In the genomic region with DNA sequence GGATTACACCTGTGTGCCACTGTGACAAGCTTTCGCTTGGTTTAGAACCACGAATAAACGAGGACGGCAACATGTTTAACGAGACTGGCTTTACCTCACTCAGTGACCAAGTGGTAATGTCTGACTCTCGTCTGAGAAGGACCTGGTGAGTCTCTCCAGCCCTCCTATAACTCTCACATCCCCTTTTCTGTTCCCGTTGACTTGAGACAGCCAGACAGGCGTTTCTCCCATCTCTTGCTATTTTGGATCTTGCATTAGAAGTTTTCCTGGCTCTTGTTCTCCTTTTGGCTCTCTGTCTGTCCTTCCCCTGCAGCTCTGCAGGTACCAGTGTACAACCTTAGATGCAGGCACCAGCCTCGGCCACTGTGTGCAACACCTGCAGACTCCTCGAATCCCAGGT, we compare ENCODE assay signal across 23 mouse cellular contexts. TPM values are rescaled to one million over a fixed set of nuclear protein-coding genes. Genes with fewer than 3 reads are reported as not detected.
DNase-seq lines count a peak whose midpoint lies in the region; ATAC-seq and TF ChIP-seq lines count a peak whose summit lies in the region.
"Had no signal": no experiment of that assay in that cellular context is flagged by ENCODE, and none has a peak within 500 bp of the region (broad histone marks: within the 10 kb centered on the region; RNA-seq: fewer than 3 reads in every experiment).

No protein-coding gene starts in this region.

- no peaks in the 10 kb centered on the region for H3K36me3 ChIP-seq in liver, postnatal 0 days (replicated peaks; ENCODE audit: insufficient read depth, low read length)
- no peaks in the 10 kb centered on the region for H3K36me3 ChIP-seq in midbrain, embryonic 10.5 days
- H3K36me3 ChIP-seq: embryonic facial prominence, embryonic 10.5 days; forebrain, embryonic 10.5 days; heart, embryonic 15.5 days; hindbrain, embryonic 13.5 days had no signal

- WGBS in liver, postnatal 0 days (ENCODE audit: insufficient replicate concordance) = 60% methylated on average over 10 of the region's 10 CpGs
- 90% methylated on average over 10 of the region's 10 CpGs for WGBS in midbrain, embryonic 10.5 days

- no peak for TF ChIP-seq EP300 in liver, postnatal 0 days (IDR thresholded peaks at IDR 0.05; ENCODE audit: low read depth)

- H3K27ac ChIP-seq in liver, postnatal 0 days (ENCODE audit: low read depth) = 0 out of 2 replicates have a peak overlapping the region, but pooled peaks have one; percentile 19
- peak overlapping the region; percentile 42; the same call in 1 of the 2 replicates for H3K27ac ChIP-seq in brown adipose tissue, adult 24 weeks (replicated peaks; ENCODE audit: low read depth, low read length)
- H3K27ac ChIP-seq in midbrain, embryonic 10.5 days (replicated peaks) = no peak overlapping the region
- H3K27ac ChIP-seq: embryonic facial prominence, embryonic 10.5 days; forebrain, embryonic 10.5 days; heart, embryonic 15.5 days; hindbrain, embryonic 13.5 days had no signal

- no peak overlapping the region for H3K9ac ChIP-seq in liver, postnatal 0 days (replicated peaks)
- H3K9ac ChIP-seq: heart, embryonic 15.5 days; hindbrain, embryonic 13.5 days had no signal

- H3K4me1 ChIP-seq in liver, postnatal 0 days (ENCODE audit: insufficient read depth) = peaks cover 19% of the 10 kb centered on the region
- peaks cover 29% of the 10 kb centered on the region for H3K4me1 ChIP-seq in brown adipose tissue, adult 24 weeks (ENCODE audit: control insufficient read depth, insufficient read depth, insufficient read length, low read length)
- no peaks in the 10 kb centered on the region for H3K4me1 ChIP-seq in midbrain, embryonic 10.5 days
- H3K4me1 ChIP-seq: forebrain, embryonic 10.5 days; hindbrain, embryonic 13.5 days had no signal

- H3K9me3 ChIP-seq in liver, postnatal 0 days (ENCODE audit: low read length) = no peaks in the 10 kb centered on the region
- no peaks in the 10 kb centered on the region for H3K9me3 ChIP-seq in midbrain, embryonic 10.5 days (replicated peaks)
- H3K9me3 ChIP-seq: embryonic facial prominence, embryonic 10.5 days; forebrain, embryonic 10.5 days; heart, embryonic 15.5 days; hindbrain, embryonic 13.5 days had no signal

- no peaks in the 10 kb centered on the region for H3K27me3 ChIP-seq in liver, postnatal 0 days (ENCODE audit: insufficient read depth, low read length)
- H3K27me3 ChIP-seq in midbrain, embryonic 10.5 days (ENCODE audit: low read depth, poor library complexity, severe bottlenecking) = no peaks in the 10 kb centered on the region
- H3K27me3 ChIP-seq: heart, embryonic 15.5 days; hindbrain, embryonic 13.5 days had no signal

- H3K4me2 ChIP-seq in liver, postnatal 0 days (ENCODE audit: low read depth, low read length) = no peak overlapping the region
- H3K4me2 ChIP-seq: heart, embryonic 11.5 days; heart, embryonic 15.5 days; hindbrain, embryonic 13.5 days had no signal

- no peak for ATAC-seq in liver, postnatal 0 days
- ATAC-seq in megakaryocyte progenitor cell, adult 5-6 weeks (replicated peaks; ENCODE audit: poor library complexity) = peak; percentile 62
- ATAC-seq: CD4-positive, CD25-positive, alpha-beta regulatory T cell, adult 4 months; forebrain, embryonic 14.5 days had no signal

- DNase-seq in heart, adult 11 months = peak; percentile 90
- DNase-seq in heart, adult 8-10 months (ENCODE audit: low spot score) = no peak
- no peak for DNase-seq in liver, postnatal 0 days
- DNase-seq in liver = no peak
- DNase-seq in midbrain, embryonic 10.5 days (ENCODE audit: low spot score) = no peak
- DNase-seq in frontal cortex, postnatal 14 days (ENCODE audit: low spot score in 2 of 2) = no peak
- DNase-seq: adrenal gland, postnatal 10 days; B cell, adult 2 months; cerebellum, adult 18-20 months; cerebellum, adult 9-11 months; cerebellum, postnatal 36 days; gastrocnemius, postnatal 10 days; heart, postnatal 14 days had no signal

- no peak overlapping the region for H3K4me3 ChIP-seq in liver, postnatal 0 days (ENCODE audit: low read depth, low read length)
- H3K4me3 ChIP-seq in brown adipose tissue, adult 24 weeks (ENCODE audit: insufficient read depth, low read depth, low read length) = no peak overlapping the region
- H3K4me3 ChIP-seq in midbrain, embryonic 10.5 days = no peak overlapping the region
- H3K4me3 ChIP-seq: embryonic facial prominence, embryonic 10.5 days; erythroblast, embryonic 14.5 days; forebrain, embryonic 10.5 days; heart, embryonic 15.5 days; hindbrain, embryonic 13.5 days had no signal

- TF ChIP-seq CTCF in liver, postnatal 0 days (IDR thresholded peaks at IDR 0.05; ENCODE audit: low read depth) = no peak

RNA-seq across cellular contexts. Expression of a gene that starts 13.7 kb away (rescaled TPM):
- 10 to 100 TPM; 34.5 to 36.2 (median 35.6) TPM for total RNA-seq in heart, adult 8-10 months (2022)
- 57.9 and 61.7 TPM in 2 replicates for polyA plus RNA-seq in liver, postnatal 0 days (2015; fragmentation: Nextera tagmentation; extraction: Ambion mirVana)
- polyA plus RNA-seq in brown adipose tissue, adult 24 weeks (2012; ENCODE audit: insufficient read depth, insufficient read length, missing spikeins) = 42.9 and 45.1 TPM in 2 replicates
- 0.15 and 0.44 TPM in 2 replicates for total RNA-seq in megakaryocyte progenitor cell, adult 5-6 weeks (2015)
- 0.68 TPM in 1 of 2 replicates, not detected in the other for total RNA-seq in megakaryocyte progenitor cell, adult 5-6 weeks (2017)
- polyA plus RNA-seq in midbrain, embryonic 10.5 days (2016; fragmentation: Nextera tagmentation; extraction: Ambion mirVana) = 14.0 TPM in 2 replicates
- polyA plus RNA-seq: erythroblast, embryonic 14.5 days had no signal

RNA-seq across cellular contexts. Expression of a gene that starts 32.3 kb away (rescaled TPM):
- 1 to 10 TPM in 3 of 4 experiments, under 1 TPM in 1; 0.75 to 2.0 (median 1.3) TPM for total RNA-seq in heart, adult 8-10 months (2022)
- 36.5 and 37.8 TPM in 2 replicates for polyA plus RNA-seq in liver, postnatal 0 days (2015; fragmentation: Nextera tagmentation; extraction: Ambion mirVana)
- not detected in 2 replicates for polyA plus RNA-seq in brown adipose tissue, adult 24 weeks (2012; ENCODE audit: insufficient read depth, insufficient read length, missing spikeins)
- 0.42 and 0.67 TPM in 2 replicates for total RNA-seq in megakaryocyte progenitor cell, adult 5-6 weeks (2015)
- 1.9 and 3.8 TPM in 2 replicates for total RNA-seq in megakaryocyte progenitor cell, adult 5-6 weeks (2017)
- polyA plus RNA-seq in midbrain, embryonic 10.5 days (2016; fragmentation: Nextera tagmentation; extraction: Ambion mirVana) = 8.4 and 9.6 TPM in 2 replicates
- polyA plus RNA-seq: erythroblast, embryonic 14.5 days had no signal

RNA-seq across cellular contexts. Expression of a gene that starts 39.9 kb away (rescaled TPM):
- total RNA-seq in heart, adult 8-10 months (2022) = 10 to 100 TPM; 43.0 to 48.4 (median 45.2) TPM
- 22.6 and 25.4 TPM in 2 replicates for polyA plus RNA-seq in liver, postnatal 0 days (2015; fragmentation: Nextera tagmentation; extraction: Ambion mirVana)
- polyA plus RNA-seq in brown adipose tissue, adult 24 weeks (2012; ENCODE audit: insufficient read depth, insufficient read length, missing spikeins) = 13.1 and 18.2 TPM in 2 replicates
- total RNA-seq in megakaryocyte progenitor cell, adult 5-6 weeks (2015) = 16.3 and 17.1 TPM in 2 replicates
- total RNA-seq in megakaryocyte progenitor cell, adult 5-6 weeks (2017) = 61.3 and 64.3 TPM in 2 replicates
- 138 and 161 TPM in 2 replicates for polyA plus RNA-seq in midbrain, embryonic 10.5 days (2016; fragmentation: Nextera tagmentation; extraction: Ambion mirVana)

RNA-seq across cellular contexts. Expression of a gene that starts 52.3 kb away (rescaled TPM):
- total RNA-seq in heart, adult 8-10 months (2022) = 1 to 10 TPM; 1.8 to 2.8 (median 2.1) TPM
- polyA plus RNA-seq in liver, postnatal 0 days (2015; fragmentation: Nextera tagmentation; extraction: Ambion mirVana) = 8.4 and 8.9 TPM in 2 replicates
- 2.7 and 3.0 TPM in 2 replicates for polyA plus RNA-seq in brown adipose tissue, adult 24 weeks (2012; ENCODE audit: insufficient read depth, insufficient read length, missing spikeins)
- 5.1 and 5.8 TPM in 2 replicates for total RNA-seq in megakaryocyte progenitor cell, adult 5-6 weeks (2015)
- 9.1 and 10.8 TPM in 2 replicates for total RNA-seq in megakaryocyte progenitor cell, adult 5-6 weeks (2017)
- polyA plus RNA-seq in midbrain, embryonic 10.5 days (2016; fragmentation: Nextera tagmentation; extraction: Ambion mirVana) = 10.5 and 13.6 TPM in 2 replicates
